Mouse (Mus musculus) kidney, adult 2 months (tissue): ENCODE data around the gene Olfr1490. TPM values are rescaled to one million over a fixed set of nuclear protein-coding genes. Genes with fewer than 3 reads are reported as not detected.
"Not testable (repeated sequence)": the region's sequence is repeated elsewhere in the genome, so short reads cannot be mapped to it uniquely, and the experiment has no call there.

Source experiments
- DNase-seq: peaks from one replicate; pipeline ENCODE4 v3.0.0; 2021
- H3K27ac ChIP-seq: fragments of 200-500 bp; 2 replicates; pipeline ENCODE4 v1.5.1; 2012; ENCODE audit warnings: low read depth, low read length, control low read depth, inconsistent platforms; ENCODE audit not compliant: insufficient read depth
- H3K27me3 ChIP-seq: fragments of 200-500 bp; replicated peaks from 2 replicates; pipeline ENCODE4 v1.6.1; 2012; ENCODE audit warnings: mild to moderate bottlenecking, moderate library complexity, low read length, inconsistent platforms; ENCODE audit not compliant: control insufficient read depth, insufficient read depth
- H3K36me3 ChIP-seq: fragments of 200-500 bp; 2 replicates; pipeline ENCODE4 v1.6.1; 2012; ENCODE audit warnings: mild to moderate bottlenecking, moderate library complexity, low read length, inconsistent platforms; ENCODE audit not compliant: control insufficient read depth, insufficient read depth
- H3K4me1 ChIP-seq: fragments of 200-500 bp; 2 replicates; pipeline ENCODE4 v1.6.1; 2011; ENCODE audit warnings: low read length; ENCODE audit not compliant: control insufficient read depth, insufficient read depth
- H3K4me3 ChIP-seq: fragments of 200-500 bp; 2 replicates; pipeline ENCODE4 v1.5.1; 2011; ENCODE audit warnings: mild to moderate bottlenecking, low read depth, low read length, control low read depth; ENCODE audit not compliant: insufficient read depth
- CTCF ChIP-seq: fragments of 200-500 bp; conservative IDR thresholded peaks from 2 replicates; pipeline ENCODE4 v1.5.1; 2011; ENCODE audit warnings: low read depth, mild to moderate bottlenecking, control low read depth, low read length, moderate library complexity, mixed read lengths; ENCODE audit not compliant: insufficient read depth, insufficient read length
- POLR2A ChIP-seq: fragments of 200-500 bp; IDR thresholded peaks from one replicate; pipeline ENCODE4 v1.6.1; 2011; ENCODE audit warnings: low read depth, low read length, control low read depth
- WGBS: fragments of 180-500 bp; shearing (Covaris S2); methylation state at CpG from one replicate; pipeline ENCODE4 v1.1.7; 2018; 5-methylcytosine and 5-hydroxymethylcytosine counted together
- polyA plus RNA-seq: library from polyadenylated mRNA; depleted of rRNA; stranded (reverse); fragments of >200 nt; gene quantifications from 2 replicates; pipeline ENCODE4 v1.2.3, GENCODE M21; 2012; rRNA removed

Olfr1490 gene
- polyA plus RNA-seq: not detected in 2 replicates

GRCm38 (mm10) chr19:13650791-13651190 lies at the start of gene Olfr1490:
Olfr1490 (plus strand) TSS chr19:13651091.
- TF ChIP-seq POLR2A (no peak), CTCF (no peak)
- Histone ChIP-seq H3K4me1 (no peaks in the 10 kb centered on the region), H3K27ac (no peak within 1 kb of the TSS), H3K36me3 (no peaks in the 10 kb centered on the region), H3K27me3 (no peaks in the 10 kb centered on the region), H3K4me3 (no peak within 1 kb of the TSS)
- no peak for DNase-seq
- WGBS: 58% methylated on average over 1 of the region's 1 CpGs

GRCm38 (mm10) chr19:13617075-13617474 lies 33.8 kb upstream of the Olfr1490 start, which contains the start of gene Olfr1487:
Olfr1487 (plus strand) TSS chr19:13617375.
- H3K27me3 ChIP-seq, H3K36me3 ChIP-seq, H3K27ac ChIP-seq, H3K4me3 ChIP-seq, DNase-seq, H3K4me1 ChIP-seq: not testable (repeated sequence)
- 88% methylated on average over 2 of the region's 2 CpGs for WGBS

GRCm38 (mm10) chr19:13631321-13631720 lies 19.6 kb upstream of the Olfr1490 start, which contains the start of gene Olfr1489:
Olfr1489 (plus strand) TSS chr19:13631621.
- H3K36me3 ChIP-seq: no peaks in the 10 kb centered on the region
- H3K4me3 ChIP-seq: no peak within 1 kb of the TSS
- no peaks in the 10 kb centered on the region for H3K27me3 ChIP-seq
- no peaks in the 10 kb centered on the region for H3K4me1 ChIP-seq
- 75% methylated on average over 1 of the region's 1 CpGs for WGBS
- TF ChIP-seq CTCF (no peak), POLR2A (no peak)
- no peak for DNase-seq
- no peak within 1 kb of the TSS for H3K27ac ChIP-seq

- H3K36me3 ChIP-seq: no peaks in the 10 kb centered on the region
- no peak within 1 kb of the TSS for H3K27ac ChIP-seq
- no peak for TF ChIP-seq POLR2A
- no peak for TF ChIP-seq CTCF
- H3K4me3 ChIP-seq: no peak within 1 kb of the TSS
- no peaks in the 10 kb centered on the region for H3K27me3 ChIP-seq
- 68% methylated on average over 3 of the region's 3 CpGs for WGBS
- DNase-seq: no peak
- no peaks in the 10 kb centered on the region for H3K4me1 ChIP-seq
Measured at GRCm38 (mm10) chr19:13696968-13697367, 46.1 kb downstream of the Olfr1490 start, which contains the start of gene Olfr1491. Olfr1491 (plus strand) TSS chr19:13697268.

Other genes starting within 250 kb of the Olfr1490 start
- gene Olfr1469, start 243.2 kb upstream of the Olfr1490 start, polyA plus RNA-seq: not detected in 2 replicates
- not detected in 2 replicates for gene Olfr1471, start 207.7 kb upstream of the Olfr1490 start, polyA plus RNA-seq
- gene Olfr1472, start 195.0 kb upstream of the Olfr1490 start, polyA plus RNA-seq: not detected in 2 replicates
- gene Olfr1474, start 181.5 kb upstream of the Olfr1490 start, polyA plus RNA-seq: not detected in 2 replicates
- not detected in 2 replicates for gene Olfr1475, start 170.9 kb upstream of the Olfr1490 start, polyA plus RNA-seq
- gene Olfr1477, start 150.5 kb upstream of the Olfr1490 start, polyA plus RNA-seq: not detected in 2 replicates
- gene Olfr1480, start 123.2 kb upstream of the Olfr1490 start, polyA plus RNA-seq: not detected in 2 replicates
- not detected in 2 replicates for gene Olfr1484, start 67.6 kb upstream of the Olfr1490 start, polyA plus RNA-seq
- not detected in 2 replicates for gene Olfr1487, start 33.7 kb upstream of the Olfr1490 start, polyA plus RNA-seq
- not detected in 2 replicates for gene Olfr1489, start 19.5 kb upstream of the Olfr1490 start, polyA plus RNA-seq
- gene Olfr1491, start 46.2 kb downstream of the Olfr1490 start, polyA plus RNA-seq: not detected in 2 replicates
- gene Olfr1493-ps1, start 72.2 kb downstream of the Olfr1490 start, polyA plus RNA-seq: not detected in 2 replicates
- not detected in 2 replicates for gene Olfr1494, start 88.6 kb downstream of the Olfr1490 start, polyA plus RNA-seq
- not detected in 2 replicates for gene Olfr1495, start 113.5 kb downstream of the Olfr1490 start, polyA plus RNA-seq
- gene Olfr1496, start 126.8 kb downstream of the Olfr1490 start, polyA plus RNA-seq: not detected in 2 replicates
- not detected in 2 replicates for gene Olfr1497, start 147.1 kb downstream of the Olfr1490 start, polyA plus RNA-seq
- not detected in 2 replicates for gene Olfr1499, start 168.4 kb downstream of the Olfr1490 start, polyA plus RNA-seq
- not detected in 2 replicates for gene Olfr1500, start 179.4 kb downstream of the Olfr1490 start, polyA plus RNA-seq
- gene Olfr1501, start 199.6 kb downstream of the Olfr1490 start, polyA plus RNA-seq: not detected in 2 replicates
- gene Olfr1502, start 210.7 kb downstream of the Olfr1490 start, polyA plus RNA-seq: not detected in 2 replicates
- not detected in 2 replicates for gene Olfr1504, start 246.8 kb downstream of the Olfr1490 start, polyA plus RNA-seq